Mouse (Mus musculus) cerebellum, adult (tissue): ENCODE results near the gene Ergic1.

Source experiments
- ATAC-seq: cut with Nextera tagmentation; 2 replicates; pipeline ENCODE4 v1.9.2; 2017; ENCODE audit warnings: mild to moderate bottlenecking, moderate library complexity, mixed read lengths; ENCODE audit not compliant: insufficient number of reproducible peaks, low FRiP score, low TSS enrichment

Gene Ergic1

DNA sequence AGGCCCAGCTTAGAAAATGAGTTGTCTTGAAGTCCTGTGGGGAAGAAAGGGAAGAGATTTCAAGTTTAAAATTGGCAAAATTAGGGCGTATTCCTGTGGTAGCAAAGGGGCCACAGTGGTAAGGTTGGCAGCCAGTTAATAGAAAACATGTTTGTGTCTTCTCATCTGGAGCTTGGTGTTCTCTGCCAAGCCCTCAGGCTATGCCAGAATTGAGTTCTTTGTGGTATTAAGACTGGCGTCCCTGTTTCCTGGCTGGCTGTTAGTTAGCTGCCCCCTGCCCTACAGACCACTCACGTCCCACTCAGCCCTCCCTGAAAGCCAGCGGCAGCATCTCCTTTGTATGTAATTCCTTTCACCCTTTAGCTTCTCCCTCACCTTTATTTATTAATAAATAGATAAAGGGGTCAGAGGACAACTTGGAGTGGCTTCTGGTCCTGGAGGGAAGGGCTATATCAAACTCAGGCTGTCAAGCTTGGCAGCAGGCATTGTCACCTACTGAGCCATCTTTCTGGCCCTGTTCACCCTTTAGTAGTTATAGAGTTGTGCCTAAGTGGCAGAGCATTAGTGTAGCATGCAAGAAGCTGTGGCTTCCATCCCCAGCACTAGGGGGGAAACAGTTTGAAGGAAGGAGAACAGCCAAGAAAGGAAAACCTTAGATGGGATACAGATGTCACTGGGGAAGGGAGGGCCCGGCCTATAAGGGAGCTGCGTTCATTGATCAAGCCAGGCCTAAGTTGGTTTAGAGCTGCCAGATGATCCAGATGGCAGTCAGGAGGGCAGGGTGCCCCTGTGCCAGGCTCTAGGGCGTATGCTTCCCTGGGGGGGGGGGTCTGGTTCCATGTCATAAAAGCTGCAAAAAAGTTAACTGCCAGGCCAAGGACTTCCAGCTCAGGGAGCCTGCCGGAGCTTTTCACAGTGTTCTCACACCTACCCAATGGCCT, 127.8 kb downstream of the Ergic1 start:
- no peak for ATAC-seq

DNA sequence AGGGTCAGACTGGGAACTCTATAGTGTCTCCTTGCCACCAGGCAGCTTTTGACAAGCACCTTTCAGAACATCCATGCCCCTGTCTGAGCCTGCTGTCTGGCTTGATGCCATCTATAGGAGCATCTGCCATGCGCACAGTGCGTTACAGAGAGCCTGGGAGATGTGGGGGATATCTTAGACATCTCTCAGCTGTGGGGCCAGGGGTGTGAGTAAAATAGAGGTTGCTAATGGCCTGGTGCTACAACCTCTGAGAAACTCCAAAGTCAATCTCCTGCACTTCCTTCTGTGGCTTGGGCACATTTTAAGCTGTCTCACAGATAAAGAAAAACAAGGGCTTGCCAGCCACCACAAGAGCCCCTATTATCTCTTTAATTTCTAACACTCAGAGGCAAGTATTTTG, 128.5 kb downstream of the Ergic1 start:
- ATAC-seq = no peak

DNA sequence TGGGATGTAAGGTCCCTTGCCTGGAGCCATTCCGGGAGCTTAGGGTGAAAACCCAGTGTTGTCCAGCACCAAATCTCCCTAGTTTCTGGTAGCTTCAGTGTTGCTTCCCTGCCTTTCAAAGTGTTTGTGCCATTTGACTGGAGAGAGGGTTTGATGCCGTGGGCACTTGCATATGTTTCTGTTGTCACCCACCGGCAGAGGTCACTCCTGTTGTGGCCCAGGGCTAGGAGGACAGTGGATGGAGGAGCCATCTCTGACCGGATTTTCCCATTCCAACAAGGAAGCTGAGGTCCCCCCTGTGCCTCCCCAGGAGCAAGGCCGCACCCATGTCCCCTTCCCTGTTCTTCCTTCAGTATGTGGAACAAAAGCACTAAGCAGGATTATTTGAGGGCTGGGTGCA, 128.9 kb downstream of the Ergic1 start:
- no peak for ATAC-seq

DNA sequence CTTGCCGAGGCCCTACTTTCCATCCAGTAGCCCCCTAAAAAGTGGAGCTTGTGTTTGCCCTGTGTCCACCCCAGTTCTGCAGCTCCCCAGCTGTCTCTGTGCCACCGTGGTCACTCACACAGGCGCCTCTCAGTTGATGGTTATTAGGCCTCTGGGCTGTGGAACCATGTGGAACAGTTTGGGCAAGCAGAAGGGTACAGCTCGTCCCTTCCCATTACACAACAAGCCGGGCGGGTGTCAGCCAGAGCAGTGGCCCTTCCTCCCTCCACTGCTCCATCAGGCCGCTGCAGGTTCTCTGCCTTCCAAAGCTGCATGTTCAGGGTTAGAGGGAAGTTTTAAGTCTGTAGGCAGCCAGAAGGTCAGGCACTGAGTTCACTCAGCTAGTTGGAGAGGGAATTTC, 129.8 kb downstream of the Ergic1 start:
- ATAC-seq = no peak

DNA sequence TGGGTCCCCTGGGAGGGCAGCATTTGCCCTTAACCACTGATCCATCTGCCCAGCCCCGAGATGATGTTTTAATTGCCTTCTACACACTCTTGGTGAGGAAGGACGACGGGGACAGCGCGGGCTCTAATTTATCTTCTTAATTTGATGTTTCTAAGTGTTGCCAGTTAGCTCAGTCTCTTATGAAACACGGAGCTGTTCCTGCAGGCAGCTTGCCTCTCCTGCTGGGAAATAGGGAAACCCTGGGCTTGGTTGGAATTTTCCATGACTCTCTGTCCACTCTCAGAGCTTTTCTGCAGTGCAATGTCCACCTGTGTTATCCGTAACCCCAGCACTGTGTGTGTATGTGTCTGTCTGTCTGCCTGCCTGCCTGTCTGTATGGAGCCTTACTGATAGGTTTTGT, 132.1 kb downstream of the Ergic1 start:
- peak; percentile 71; the same call in 1 of the 2 replicates for ATAC-seq

DNA sequence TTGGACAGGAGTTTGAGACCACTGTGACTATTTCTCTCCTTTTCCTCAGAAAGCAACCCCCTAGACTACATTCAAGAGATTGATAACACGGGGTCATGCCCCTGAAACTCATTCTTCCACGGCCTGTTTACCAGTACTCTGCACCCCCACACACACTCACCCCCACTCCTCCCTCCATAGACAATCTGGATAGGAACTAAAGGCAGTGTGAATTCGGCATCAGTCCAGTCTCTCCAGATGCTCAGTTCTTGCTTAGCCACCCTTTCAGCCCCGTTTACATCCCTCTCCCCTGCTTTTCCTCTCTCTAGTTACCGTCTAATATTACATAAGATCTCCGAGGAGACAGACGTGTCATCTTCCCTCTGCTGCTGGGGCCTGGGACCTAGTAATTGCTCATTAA, 132.9 kb downstream of the Ergic1 start:
- no peak for ATAC-seq

DNA sequence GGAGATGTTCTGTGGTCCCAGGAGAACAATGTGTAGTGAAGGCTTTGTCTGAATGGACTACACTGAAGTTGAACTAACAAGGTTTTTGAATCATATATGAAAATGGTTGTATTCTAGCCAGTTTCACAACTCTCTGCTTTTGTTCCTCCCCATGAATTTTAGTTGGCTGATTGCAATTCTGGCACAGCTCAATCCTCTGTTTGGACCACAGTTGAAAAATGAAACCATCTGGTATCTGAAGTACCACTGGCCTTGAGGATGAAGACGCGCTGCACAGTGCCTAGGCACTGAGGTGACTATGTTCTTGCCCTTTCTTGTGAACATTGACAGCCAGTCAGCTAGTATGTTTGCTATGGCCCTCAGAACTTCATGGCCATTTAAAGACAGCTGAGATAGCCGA, 133.9 kb downstream of the Ergic1 start:
- no peak for ATAC-seq

DNA sequence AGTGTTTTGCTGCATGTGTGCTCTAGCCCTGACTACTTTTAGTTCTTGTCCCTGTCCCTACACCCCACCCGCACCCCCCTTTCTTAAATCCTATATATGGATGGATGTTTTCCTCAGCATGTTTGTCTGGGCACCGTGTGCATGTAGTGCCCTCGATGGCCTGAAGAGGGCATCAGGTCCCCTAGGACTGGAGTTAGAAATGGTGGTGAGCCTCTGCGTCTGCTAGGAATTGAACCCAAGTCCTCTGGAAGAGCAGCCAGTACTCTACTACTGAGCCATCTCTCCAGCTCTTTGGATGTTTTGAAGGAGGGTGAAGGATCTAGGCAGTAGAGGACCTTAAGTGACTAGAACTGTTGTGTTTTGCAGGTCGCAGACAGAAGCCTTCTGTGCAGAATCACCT, 137.6 kb downstream of the Ergic1 start:
- no peak for ATAC-seq

DNA sequence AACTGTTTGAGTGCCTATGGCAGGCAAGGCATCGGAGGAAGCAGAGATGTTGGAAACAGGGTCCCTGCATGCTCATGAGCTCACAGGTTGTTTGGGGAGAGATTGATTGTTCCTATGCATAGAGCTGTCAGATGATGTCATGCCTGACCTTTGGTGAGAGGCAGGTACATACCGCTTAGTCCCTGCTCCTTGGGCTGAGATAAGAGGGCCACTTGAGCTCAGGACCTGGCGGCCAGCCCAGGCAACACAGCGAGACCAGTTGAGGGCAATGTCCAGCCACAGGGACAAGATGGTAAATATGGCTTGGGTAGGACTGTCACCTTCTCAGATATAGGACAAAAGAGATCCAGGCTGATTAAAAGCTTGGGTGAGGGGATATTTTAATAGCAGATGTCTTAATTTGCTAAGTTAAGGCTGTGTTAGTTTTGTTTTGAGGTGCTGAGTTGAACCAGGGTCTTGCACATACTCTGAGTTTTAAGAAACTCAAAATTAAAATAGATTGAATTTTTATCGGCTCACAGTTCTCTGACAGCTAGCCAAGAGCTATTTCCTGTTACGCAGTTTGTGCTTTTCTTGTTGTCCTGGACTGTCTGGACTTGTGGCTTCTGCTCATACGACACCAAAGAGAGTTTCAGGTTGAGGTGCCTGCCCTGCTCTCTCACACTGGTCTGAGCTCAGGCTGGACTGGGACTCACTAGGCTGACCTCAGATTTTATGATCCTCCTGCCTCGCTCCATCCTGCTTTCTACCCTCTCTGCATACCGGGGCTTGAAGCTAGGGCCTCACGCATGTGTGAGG, 138.7 kb downstream of the Ergic1 start:
- ATAC-seq = no peak

DNA sequence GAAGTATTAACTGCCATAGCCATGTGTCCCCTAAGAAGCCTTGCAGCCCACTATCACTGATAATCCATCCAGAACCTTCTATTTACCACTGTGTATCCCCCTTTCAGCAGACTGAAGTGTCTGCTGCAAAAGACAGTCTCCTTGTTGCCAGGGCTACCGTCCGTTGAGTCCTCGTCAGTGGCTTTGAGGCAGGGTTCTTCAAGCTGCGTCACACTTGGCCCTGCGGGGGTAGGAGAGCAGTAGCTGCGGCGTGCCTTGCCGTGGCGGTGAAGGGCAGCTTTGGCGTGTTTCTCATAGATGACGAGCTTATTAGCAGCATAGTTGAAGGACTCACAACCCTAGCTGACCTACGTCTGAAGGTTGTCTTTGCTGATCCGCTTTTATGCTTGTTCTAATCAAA, 140.3 kb downstream of the Ergic1 start:
- ATAC-seq = no peak

DNA sequence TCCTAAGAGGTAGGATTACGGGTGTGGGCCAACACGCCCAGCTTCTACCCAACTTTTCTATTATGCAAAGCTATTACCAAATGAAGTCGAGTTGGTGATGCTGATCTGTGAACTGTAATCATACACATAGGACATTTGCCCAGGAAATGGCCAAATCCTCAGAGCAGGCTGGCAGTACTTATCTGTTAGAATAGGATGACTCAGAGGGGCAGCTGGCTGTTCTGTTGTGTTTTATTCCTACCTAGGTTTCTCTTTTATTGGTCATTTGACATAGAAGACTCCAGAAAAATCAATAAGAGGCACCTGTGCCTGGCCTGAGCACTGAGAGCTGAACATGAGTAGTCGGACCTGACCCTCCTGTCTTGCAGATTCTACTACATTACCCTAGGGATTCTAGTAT, 141.3 kb downstream of the Ergic1 start:
- no peak for ATAC-seq

DNA sequence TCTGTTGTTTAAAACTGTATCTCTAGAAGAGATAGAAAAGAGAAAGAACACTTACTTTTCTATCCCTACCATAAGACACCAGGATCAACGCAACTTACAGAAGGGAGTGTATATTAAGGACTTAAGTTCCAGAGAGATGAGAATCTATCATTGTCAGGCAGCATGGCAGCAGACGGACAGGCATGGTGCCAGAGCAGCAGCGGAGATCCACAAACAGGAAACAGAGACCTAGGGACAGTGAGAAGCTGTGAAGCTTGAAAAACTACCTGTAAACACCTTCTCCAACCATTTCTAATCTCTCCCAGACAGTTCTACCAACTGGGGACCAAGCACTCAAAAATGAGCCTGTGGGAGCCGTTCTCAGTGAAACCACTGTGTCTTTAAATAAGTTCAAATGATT, 142.4 kb downstream of the Ergic1 start:
- ATAC-seq = no peak

DNA sequence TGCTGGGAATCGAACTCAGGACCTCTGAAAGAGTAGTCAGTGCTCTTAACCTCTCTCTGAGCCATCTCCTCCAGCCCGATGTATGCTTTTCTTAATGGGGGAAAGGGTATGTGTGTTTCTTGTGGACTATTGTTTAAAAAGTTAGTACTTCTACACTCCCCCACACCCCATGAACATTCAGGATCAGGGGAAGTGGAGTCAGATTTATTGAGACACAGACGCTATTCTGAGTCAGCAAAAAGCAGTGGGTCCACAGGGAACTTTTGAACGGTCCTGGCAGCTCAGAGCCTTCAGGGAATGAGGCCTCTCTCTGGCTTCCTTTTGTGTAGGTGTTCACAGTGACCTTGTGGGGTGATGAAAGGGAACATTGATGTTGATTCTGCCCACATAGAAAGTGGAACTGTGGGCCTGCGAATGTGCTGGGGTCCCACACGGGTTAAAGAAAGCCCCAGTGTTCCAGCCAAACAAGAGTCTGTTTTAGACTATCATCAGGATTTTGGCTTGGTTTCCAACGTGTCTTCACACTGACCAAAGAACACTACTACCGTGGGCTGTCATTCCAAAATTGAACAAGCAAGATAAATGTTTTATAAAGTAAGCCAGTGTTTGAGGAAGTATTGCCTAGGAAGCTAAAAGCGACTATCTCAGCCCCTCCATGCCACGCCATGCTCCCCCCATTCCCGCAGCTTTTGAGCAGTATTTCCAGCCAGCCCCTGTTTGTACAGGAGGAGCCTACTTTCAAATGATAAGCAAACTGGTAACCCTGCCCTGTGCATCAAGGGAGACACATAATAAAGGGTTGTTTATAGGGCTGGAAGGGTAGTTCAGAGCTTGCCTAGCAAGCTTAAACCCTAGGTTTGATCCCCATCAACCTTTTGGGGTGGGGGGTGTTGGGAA, 144.4 kb downstream of the Ergic1 start:
- ATAC-seq = no peak
